Mouse (Mus musculus) MEL (cell line): ENCODE data around the gene Cd302. TPM values are rescaled to one million over a fixed set of nuclear protein-coding genes. Genes with fewer than 3 reads are reported as not detected.

Experiments
- DNase-seq: peaks from one replicate; pipeline ENCODE4 v3.0.0; 2011; ENCODE audit warnings: low read depth, low spot score
- H3K27ac ChIP-seq: 2 replicates; pipeline ENCODE4 v1.5.1; 2012; ENCODE audit warnings: low read depth, mild to moderate bottlenecking, control low read depth, low read length, moderate library complexity; ENCODE audit not compliant: control insufficient read depth
- H3K27me3 ChIP-seq, 2 experiments: fragments of 150-350 bp in 1 of 2; sonication (generic) in 1 of 2; 2 replicates each; pipeline ENCODE4 v1.6.1; 2012; ENCODE audit warnings: low read length in 2 of 2, mild to moderate bottlenecking in 2 of 2, improper control_type of control experiment in 1 of 2, moderate library complexity in 1 of 2; ENCODE audit not compliant: insufficient read depth in 2 of 2, control insufficient read depth in 1 of 2
- H3K36me3 ChIP-seq, 2 experiments: 2 replicates each; pipeline ENCODE4 v1.6.1; 2012 to 2014; ENCODE audit warnings: low read length in 2 of 2, improper control_type of control experiment in 1 of 2, inconsistent platforms in 1 of 2, mild to moderate bottlenecking in 1 of 2; ENCODE audit not compliant: insufficient read depth in 2 of 2, control insufficient read depth in 1 of 2
- H3K4me1 ChIP-seq, 2 experiments: fragments of 150-350 bp in 1 of 2; sonication (generic) in 1 of 2; 2 replicates each; pipeline ENCODE4 v1.6.1; 2012; ENCODE audit warnings: low read length in 2 of 2, improper control_type of control experiment in 1 of 2, mild to moderate bottlenecking in 1 of 2; ENCODE audit not compliant: insufficient read depth in 2 of 2, control insufficient read depth in 1 of 2
- H3K4me3 ChIP-seq, 2 experiments: fragments of 150-350 bp in 1 of 2; sonication (generic) in 1 of 2; 2 replicates each; pipeline ENCODE4 v1.5.1; 2012; ENCODE audit warnings: low read depth in 2 of 2, low read length in 2 of 2, mild to moderate bottlenecking in 2 of 2, moderate library complexity in 2 of 2, control low read depth in 1 of 2, improper control_type of control experiment in 1 of 2; ENCODE audit not compliant: control insufficient read depth in 1 of 2, insufficient read depth in 1 of 2
- H3K79me2 ChIP-seq: 2 replicates; pipeline ENCODE4 v1.6.1; 2012; ENCODE audit warnings: mild to moderate bottlenecking, low read length, moderate library complexity; ENCODE audit not compliant: control insufficient read depth, poor library complexity, insufficient read depth
- H3K9ac ChIP-seq: 2 replicates; pipeline ENCODE4 v1.6.1; 2012; ENCODE audit warnings: low read depth, mild to moderate bottlenecking, control low read depth, low read length, moderate library complexity; ENCODE audit not compliant: control insufficient read depth, poor library complexity, severe bottlenecking
- H3K9me3 ChIP-seq: fragments of 150-350 bp; sonication (generic); replicated peaks from 2 replicates; pipeline ENCODE4 v1.6.1; 2012; ENCODE audit warnings: mild to moderate bottlenecking, low read length, improper control_type of control experiment, moderate library complexity; ENCODE audit not compliant: insufficient read depth
- BHLHE40 ChIP-seq: IDR thresholded peaks from 2 replicates; pipeline ENCODE4 v1.6.1; 2012; ENCODE audit warnings: low read depth, mild to moderate bottlenecking, inconsistent platforms, low read length, improper control_type of control experiment, borderline replicate concordance
- CTCF ChIP-seq, 3 experiments: IDR thresholded peaks in 2 of 3; conservative IDR thresholded peaks in 1 of 3; 2 replicates each; pipeline ENCODE4 v1.5.1; 2011 to 2012; ENCODE audit warnings: low read length in 3 of 3, low read depth in 2 of 3, mild to moderate bottlenecking in 2 of 3, improper control_type of control experiment in 1 of 3, inconsistent platforms in 1 of 3, mixed read lengths in 1 of 3, moderate library complexity in 1 of 3; ENCODE audit not compliant: control insufficient read depth in 1 of 3, insufficient read depth in 1 of 3, poor library complexity in 1 of 3, severe bottlenecking in 1 of 3
- ELF1 ChIP-seq: IDR thresholded peaks from 2 replicates; pipeline ENCODE4 v1.6.1; 2014; ENCODE audit warnings: low read depth, mild to moderate bottlenecking, inconsistent platforms, low read length, improper control_type of control experiment, moderate library complexity
- EP300 ChIP-seq, 2 experiments: IDR thresholded peaks; 2 replicates each; pipeline ENCODE4 v1.6.1; 2011; ENCODE audit warnings: improper control_type of control experiment in 2 of 2, low read length in 2 of 2, low read depth in 1 of 2, mild to moderate bottlenecking in 1 of 2
- GABPA ChIP-seq: IDR thresholded peaks from 2 replicates; pipeline ENCODE4 v1.6.1; 2012; ENCODE audit warnings: low read depth, mild to moderate bottlenecking, inconsistent platforms, low read length, improper control_type of control experiment, moderate library complexity
- JUND ChIP-seq: IDR thresholded peaks from 2 replicates; pipeline ENCODE4 v1.6.1; 2011; ENCODE audit warnings: low read depth, mild to moderate bottlenecking, improper control_type of control experiment, low read length
- MAZ ChIP-seq: IDR thresholded peaks from 2 replicates; pipeline ENCODE4 v1.6.1; 2012; ENCODE audit warnings: low read depth, mild to moderate bottlenecking, inconsistent platforms, low read length, improper control_type of control experiment
- MXI1 ChIP-seq: IDR thresholded peaks from 2 replicates; pipeline ENCODE4 v1.6.1; 2011; ENCODE audit warnings: mild to moderate bottlenecking, low read depth, low read length, improper control_type of control experiment
- MYB ChIP-seq: IDR thresholded peaks from 2 replicates; pipeline ENCODE4 v1.6.1; 2011; ENCODE audit warnings: mild to moderate bottlenecking, low read depth, low read length, improper control_type of control experiment
- MYC ChIP-seq: IDR thresholded peaks from 2 replicates; pipeline ENCODE4 v1.6.1; 2011; ENCODE audit warnings: low read depth, mild to moderate bottlenecking, low read length, improper control_type of control experiment, moderate library complexity
- NRF1 ChIP-seq: IDR thresholded peaks from 2 replicates; pipeline ENCODE4 v1.6.1; 2014; ENCODE audit warnings: low read depth, mild to moderate bottlenecking, inconsistent platforms, low read length, improper control_type of control experiment, moderate library complexity; ENCODE audit not compliant: poor library complexity, insufficient read depth, severe bottlenecking
- POLR2A ChIP-seq, 2 experiments: IDR thresholded peaks; 2 replicates each; pipeline ENCODE4 v1.6.1; 2011 to 2012; ENCODE audit warnings: low read length in 2 of 2, mild to moderate bottlenecking in 2 of 2, control low read depth in 1 of 2, improper control_type of control experiment in 1 of 2, low read depth in 1 of 2, moderate library complexity in 1 of 2; ENCODE audit not compliant: control insufficient read depth in 1 of 2, insufficient read depth in 1 of 2, poor library complexity in 1 of 2
- POLR2AphosphoS2 ChIP-seq: IDR thresholded peaks from 2 replicates; pipeline ENCODE4 v1.6.1; 2011; ENCODE audit warnings: low read length, improper control_type of control experiment
- RAD21 ChIP-seq: IDR thresholded peaks from 2 replicates; pipeline ENCODE4 v1.6.1; 2011; ENCODE audit warnings: mild to moderate bottlenecking, low read depth, low read length, improper control_type of control experiment
- RCOR1 ChIP-seq: IDR thresholded peaks from 2 replicates; pipeline ENCODE4 v1.6.1; 2012; ENCODE audit warnings: low read depth, mild to moderate bottlenecking, inconsistent platforms, low read length, improper control_type of control experiment
- SIN3A ChIP-seq: IDR thresholded peaks from 2 replicates; pipeline ENCODE4 v1.6.1; 2012; ENCODE audit warnings: low read length, improper control_type of control experiment, inconsistent platforms
- TAL1 ChIP-seq: IDR thresholded peaks from 2 replicates; pipeline ENCODE4 v1.6.1; 2012; ENCODE audit warnings: mild to moderate bottlenecking, inconsistent platforms, low read length, moderate library complexity, mixed read lengths
- TBP ChIP-seq: IDR thresholded peaks from 2 replicates; pipeline ENCODE4 v1.8.0; 2011; ENCODE audit warnings: low read depth, low read length, improper control_type of control experiment
- ZC3H11A ChIP-seq: IDR thresholded peaks from 2 replicates; pipeline ENCODE4 v1.6.1; 2012; ENCODE audit warnings: low read depth, mild to moderate bottlenecking, inconsistent platforms, low read length, improper control_type of control experiment
- ZMIZ1 ChIP-seq: IDR thresholded peaks from 2 replicates; pipeline ENCODE4 v1.6.1; 2012; ENCODE audit warnings: low read depth, mild to moderate bottlenecking, inconsistent platforms, low read length, improper control_type of control experiment, moderate library complexity
- ZNF384 ChIP-seq: IDR thresholded peaks from 2 replicates; pipeline ENCODE4 v1.6.1; 2012; ENCODE audit warnings: low read depth, mild to moderate bottlenecking, inconsistent platforms, low read length, improper control_type of control experiment
- polyA plus RNA-seq, 2 experiments: library from polyadenylated mRNA; stranded (reverse) in 1 of 2; unstranded in 1 of 2; fragments of >175 nt in 1 of 2; fragments of >200 nt in 1 of 2; gene quantifications; 2 replicates each; pipeline versions ENCODE4 v1.2.1 to v1.2.4; 2012; ENCODE audit warnings: low replicate concordance in 2 of 2, low read depth in 1 of 2; ENCODE audit not compliant: insufficient read length in 2 of 2, insufficient read depth in 1 of 2, missing spikeins in 1 of 2
- total RNA-seq: library from RNA; depleted of rRNA; stranded (reverse); fragments of 300-350 nt; gene quantifications from 2 replicates; pipeline ENCODE4 v1.2.3, GENCODE M21; 2012

Cd302 gene
- total and polyA plus RNA-seq, 3 experiments: 0.92 to 1.7 TPM; not detected in 1

DNA sequence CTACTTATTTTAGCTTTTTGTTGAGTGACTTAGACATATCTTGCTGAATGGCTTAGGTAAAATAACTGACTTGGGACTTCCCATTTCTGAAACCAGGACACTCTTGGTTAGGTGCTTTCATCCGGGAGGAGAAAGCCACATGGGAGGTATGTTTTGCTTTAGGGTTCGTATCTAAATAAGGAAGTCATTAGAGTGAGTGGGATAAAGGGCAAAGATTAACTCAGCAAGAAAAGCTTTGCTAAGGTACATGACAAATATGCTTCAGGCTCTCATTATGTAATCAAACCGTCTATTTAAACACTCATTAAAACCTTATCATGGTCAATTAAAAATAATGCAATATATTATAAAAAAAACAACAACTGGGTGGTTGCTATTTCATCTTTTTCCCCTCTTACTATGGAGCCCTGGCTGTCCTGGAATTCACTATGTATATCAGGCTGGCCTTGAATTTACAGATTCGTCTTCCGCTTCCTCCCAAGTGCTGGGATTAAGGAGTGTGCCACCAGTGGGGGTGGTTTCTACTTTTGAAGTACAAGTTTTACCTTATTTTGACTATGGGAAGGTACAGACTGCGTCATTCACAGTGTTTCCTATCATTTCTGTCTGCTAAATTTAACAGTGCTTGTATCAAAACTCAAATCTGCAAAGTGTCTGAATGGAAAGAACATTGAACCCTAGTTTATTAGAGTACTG is 37.9 kb upstream of the Cd302 start:
- no peaks in the 10 kb centered on the region for H3K36me3 ChIP-seq
- no peak overlapping the region for H3K4me3 ChIP-seq
- no peak overlapping the region for H3K9ac ChIP-seq
- no peak overlapping the region for H3K27ac ChIP-seq
- no peaks in the 10 kb centered on the region for H3K27me3 ChIP-seq
- no peaks in the 10 kb centered on the region for H3K4me1 ChIP-seq
- DNase-seq: no peak
- H3K9me3 ChIP-seq: no peaks in the 10 kb centered on the region
- TF ChIP-seq ZNF384 (no peak), MYB (no peak), NRF1 (no peak), BHLHE40 (no peak), MAZ (no peak), TBP (no peak), GABPA (no peak), SIN3A (no peak), TAL1 (no peak), ZMIZ1 (no peak), POLR2A (IDR thresholded peaks at IDR 0.05; ENCODE audit: control insufficient read depth in 1 of 2, insufficient read depth in 1 of 2, low read depth in 1 of 2, low read length in 2 of 2, poor library complexity in 1 of 2) (no peak), JUND (no peak)
- TF ChIP-seq, all 39 proteins: peak for 0
- no peaks in the 10 kb centered on the region for H3K79me2 ChIP-seq

DNA sequence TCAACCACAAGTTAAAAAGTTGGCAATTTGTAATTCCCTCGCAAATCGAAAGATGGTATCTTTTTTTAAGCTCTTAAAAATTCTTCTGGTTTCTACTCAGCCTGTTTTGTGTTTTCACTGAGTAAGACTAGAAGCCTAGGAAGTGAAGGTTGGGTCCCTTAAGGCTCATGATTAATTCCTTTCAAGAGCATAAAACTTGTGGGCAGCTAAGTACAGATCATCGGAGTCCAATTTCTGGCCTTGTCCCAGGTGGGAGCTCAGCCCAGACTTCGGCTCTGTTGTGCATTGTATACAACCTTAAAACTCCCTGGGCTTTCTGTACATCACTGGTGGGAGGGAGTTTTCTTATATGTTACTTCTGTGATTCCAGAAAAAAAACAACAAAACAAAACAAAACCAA is 19.5 kb upstream of the Cd302 start:
- no peak overlapping the region for H3K4me3 ChIP-seq
- DNase-seq: no peak
- peaks cover 0 to 9% of the 10 kb centered on the region in 2 experiments; a peak in 2 of 4 replicates for H3K36me3 ChIP-seq
- H3K4me1 ChIP-seq: no peaks in the 10 kb centered on the region; a peak in 1 of 4 replicates
- no peak overlapping the region for H3K27ac ChIP-seq
- H3K79me2 ChIP-seq: no peaks in the 10 kb centered on the region
- no peak overlapping the region for H3K9ac ChIP-seq
- H3K9me3 ChIP-seq: no peaks in the 10 kb centered on the region
- TF ChIP-seq POLR2AphosphoS2: no peak
- no peak for TF ChIP-seq EP300 (IDR thresholded peaks at IDR 0.05; ENCODE audit: low read depth in 1 of 2, low read length in 2 of 2)
- no peak for TF ChIP-seq CTCF (IDR thresholded peaks at IDR 0.05 in 2 of 3, conservative IDR thresholded peaks at IDR 0.05 in 1 of 3; ENCODE audit: control insufficient read depth in 1 of 3, insufficient read depth in 1 of 3, low read depth in 2 of 3, low read length in 3 of 3, poor library complexity in 1 of 3, severe bottlenecking in 1 of 3)
- TF ChIP-seq RCOR1: no peak
- TF ChIP-seq RAD21: no peak
- TF ChIP-seq GABPA: no peak
- TF ChIP-seq ZC3H11A: no peak
- TF ChIP-seq TBP: no peak
- TF ChIP-seq MYC: no peak
- no peak for TF ChIP-seq ELF1
- TF ChIP-seq MXI1: no peak
- TF ChIP-seq ZMIZ1: no peak
- no peak for TF ChIP-seq MYB
- TF ChIP-seq, all 39 proteins: peak for 0
- H3K27me3 ChIP-seq: no peaks in the 10 kb centered on the region
